Mouse (Mus musculus): ENCODE data around the gene Vmn1r22.

DNA sequence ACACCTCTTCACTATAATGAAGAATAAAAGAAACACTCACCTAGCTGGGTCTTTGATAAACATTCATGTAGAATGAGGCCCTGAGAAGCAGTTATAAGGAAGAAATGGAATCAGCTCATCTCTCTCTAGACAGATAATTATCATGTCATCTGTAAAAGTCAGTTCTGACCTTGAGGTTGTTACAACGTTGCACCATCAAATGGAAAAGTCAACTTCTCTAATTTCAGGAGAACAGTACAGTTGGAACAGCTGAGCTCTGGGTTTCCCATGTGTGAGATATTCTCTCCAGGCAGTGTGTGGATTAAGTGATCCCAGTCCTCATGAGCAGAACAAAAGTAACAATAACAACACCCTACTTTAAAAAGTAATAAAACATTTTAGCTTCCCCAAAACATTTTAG is 57.5 kb downstream of the Vmn1r22 start, which contains the start of gene Vmn1r21:
- TF ChIP-seq CTCF (IDR thresholded peaks at IDR 0.05; ENCODE audit: insufficient read depth, low read length) (no peak), POLR2A (IDR thresholded peaks at IDR 0.05; ENCODE audit: borderline replicate concordance, extremely low read depth, low read depth, low read length) (no peak)
